Mouse (Mus musculus) ovary, postnatal 10 days (tissue): ENCODE measurements around the gene Gm20388.
A peak's percentile ranks its signal among the peaks of the same experiment; 100 is the strongest.
"Not testable (repeated sequence)": the region's sequence is repeated elsewhere in the genome, so short reads cannot be mapped to it uniquely, and the experiment has no call there.

Experiments used
- DNase-seq: peaks from one replicate; pipeline ENCODE4 v3.0.0; 2022; ENCODE audit warnings: low spot score

The Gm20388 gene

DNA sequence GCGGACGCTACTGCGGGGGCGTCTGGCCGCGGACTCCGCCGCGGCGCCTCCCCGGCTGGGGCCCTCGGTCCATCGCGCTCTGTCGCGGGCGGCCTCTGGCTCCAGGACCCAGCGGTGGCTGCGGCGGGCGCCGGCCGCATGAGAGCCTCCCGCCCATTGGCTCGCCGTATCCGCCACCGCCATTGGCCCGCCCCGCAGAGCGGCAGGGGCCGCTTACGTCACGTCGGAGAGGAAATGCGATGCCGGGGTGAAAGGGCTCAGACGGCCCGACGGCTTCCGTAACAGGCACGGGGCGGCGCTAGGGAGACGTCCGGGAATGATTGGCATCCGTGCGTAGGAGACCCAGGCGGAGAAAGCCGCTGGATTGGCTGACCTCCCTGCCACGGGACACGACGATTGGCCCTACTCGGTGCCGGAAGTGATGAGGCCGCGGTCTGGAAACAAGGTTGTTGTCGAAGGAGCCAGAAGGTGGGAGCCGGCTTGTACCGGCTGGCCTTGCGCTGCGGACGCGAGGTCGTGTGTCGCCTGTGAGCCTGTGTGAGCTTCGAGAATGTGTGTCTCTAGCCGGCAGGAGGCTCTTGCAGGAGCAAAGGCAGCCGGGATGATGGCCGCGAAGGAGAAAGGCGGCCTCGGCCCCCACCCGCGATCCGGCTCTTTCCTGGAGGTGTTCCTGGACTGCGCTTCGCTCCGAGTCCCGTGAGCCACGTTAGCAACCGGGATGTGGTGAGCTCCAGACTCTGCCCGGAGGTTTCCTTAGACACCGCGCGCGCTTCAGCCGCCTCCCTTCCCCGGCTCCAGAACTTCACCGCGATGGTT lies 3131.7 kb downstream of the Gm20388 start, which contains the start of gene Ankrd11:
TSS of gene Ankrd11 (minus strand) at position 120 of the 816 bp plus-strand sequence.
- peak; percentile 98 for DNase-seq

DNA sequence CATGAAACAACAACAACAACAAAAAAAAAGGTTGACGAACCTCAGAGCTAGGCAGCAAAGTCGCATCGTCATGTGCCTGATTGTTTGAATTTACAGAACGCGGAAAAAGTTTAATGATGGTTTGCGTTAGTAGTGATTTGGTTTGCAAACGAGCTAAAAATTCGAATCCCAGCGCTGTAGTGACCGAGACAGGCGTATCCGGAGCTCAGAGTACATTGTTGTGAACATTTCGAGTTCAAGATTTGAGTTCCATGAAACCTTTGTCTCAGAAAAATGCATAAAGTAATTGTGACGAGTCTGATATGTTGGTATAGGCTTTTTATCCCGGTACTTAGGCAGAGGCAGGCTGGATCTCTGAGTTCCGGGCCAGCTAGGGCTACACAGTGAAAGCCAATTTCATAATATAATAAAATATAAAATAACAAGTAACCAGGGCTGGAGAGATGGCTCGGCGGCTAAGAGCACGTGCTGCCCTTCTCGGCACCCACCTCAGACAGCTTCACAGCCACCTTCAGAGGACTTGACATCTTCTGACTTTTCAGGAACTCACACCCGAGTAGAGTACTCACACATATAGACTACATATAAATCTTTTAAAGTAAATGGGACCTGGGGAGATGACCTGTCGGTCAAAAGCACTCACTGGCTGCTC lies 3132.5 kb downstream of the Gm20388 start:
- DNase-seq, result no peak

- no peak for DNase-seq
These were observed 3133.3 kb downstream of the Gm20388 start for GRCm38 (mm10) chr8:123043941-123044340.

DNA sequence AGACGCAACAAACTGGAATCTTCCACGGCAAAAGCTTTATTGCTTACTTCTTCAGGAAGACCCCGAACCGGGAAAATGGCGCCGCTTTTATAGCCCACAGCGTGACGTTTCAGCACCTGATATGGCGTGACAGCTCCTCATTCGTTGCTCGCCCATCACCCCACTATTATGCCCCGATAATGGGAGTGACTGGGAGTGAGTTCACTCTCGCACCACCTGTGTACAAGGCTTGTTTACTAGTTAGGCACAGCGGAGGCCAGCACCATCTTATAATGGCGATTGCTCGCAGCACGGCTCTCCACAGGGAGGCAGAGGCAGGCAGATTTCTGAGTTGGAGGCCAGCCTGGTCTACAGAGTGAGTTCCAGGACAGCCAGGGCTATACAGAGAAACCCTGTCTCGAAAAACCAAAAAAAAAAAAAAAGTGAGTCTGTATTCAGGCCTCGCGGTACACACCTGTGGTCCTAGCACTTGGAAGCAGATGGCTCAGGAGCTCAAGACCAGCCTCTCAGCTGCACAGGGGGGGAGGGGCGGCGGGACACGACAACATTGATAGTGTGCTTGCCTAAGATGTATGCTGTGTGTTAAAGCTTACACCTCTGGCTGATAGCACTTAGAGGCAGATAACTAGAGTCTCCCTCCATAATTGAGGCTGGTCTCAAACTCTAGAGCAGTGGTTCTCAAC lies 3134.2 kb downstream of the Gm20388 start:
- DNase-seq, result not testable (repeated sequence)

DNA sequence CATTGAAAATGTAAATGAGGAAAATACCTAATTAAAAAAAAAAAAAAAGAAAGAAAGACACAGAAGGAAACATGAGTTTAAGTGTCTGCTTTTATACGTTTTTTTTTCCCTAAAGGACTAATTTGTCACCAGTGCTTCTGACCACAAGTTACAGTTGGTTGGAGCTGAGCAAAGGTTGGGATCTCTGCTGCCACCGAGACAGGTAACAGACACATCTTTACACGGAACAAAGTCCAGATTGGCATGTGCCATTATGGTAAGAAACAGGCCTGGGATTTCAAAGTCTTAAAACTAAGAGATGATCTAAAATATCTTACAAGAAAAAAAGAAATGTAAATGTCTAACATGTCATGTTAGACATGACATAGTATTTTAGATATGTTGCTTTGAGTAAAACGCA lies 3136.1 kb downstream of the Gm20388 start:
- no peak for DNase-seq

DNA sequence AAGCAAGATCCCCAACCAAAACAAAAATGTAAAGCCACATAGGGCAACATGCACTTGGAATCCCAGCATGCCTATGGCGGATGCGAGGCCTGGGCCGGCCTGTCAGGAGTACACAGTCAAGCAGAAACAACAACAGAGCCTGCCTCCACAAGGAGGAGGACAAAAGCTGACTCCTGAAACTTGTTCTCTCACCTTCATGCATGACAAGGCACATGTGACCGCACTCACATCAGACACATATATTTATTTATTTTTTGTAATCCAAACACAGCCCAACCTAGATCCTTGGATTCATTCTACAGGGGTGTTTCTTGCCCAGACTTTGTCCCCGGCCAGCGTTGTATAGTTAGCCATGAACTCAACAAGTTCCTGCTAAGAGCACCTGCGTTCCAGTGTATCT lies 3137.2 kb downstream of the Gm20388 start:
- no peak for DNase-seq

DNA sequence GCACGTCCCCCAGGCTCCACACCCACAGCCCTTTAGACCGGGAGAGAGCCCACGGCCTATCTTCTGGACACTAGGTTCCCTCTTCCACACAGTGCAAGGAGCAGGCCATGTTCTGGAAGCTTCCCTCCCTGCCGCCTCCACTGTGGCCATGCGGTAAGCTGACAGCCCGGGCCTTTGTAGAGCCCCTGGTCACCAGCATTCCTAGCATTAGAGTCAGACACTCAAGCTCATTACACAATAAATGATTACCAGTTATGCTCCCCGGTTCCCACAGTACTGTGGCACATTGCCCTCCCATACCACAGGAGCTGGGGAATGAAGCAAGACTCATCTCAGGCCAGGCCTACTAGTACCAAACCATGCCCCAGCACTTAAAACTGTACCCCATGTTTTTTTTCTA lies 3137.8 kb downstream of the Gm20388 start:
- no peak for DNase-seq

DNA sequence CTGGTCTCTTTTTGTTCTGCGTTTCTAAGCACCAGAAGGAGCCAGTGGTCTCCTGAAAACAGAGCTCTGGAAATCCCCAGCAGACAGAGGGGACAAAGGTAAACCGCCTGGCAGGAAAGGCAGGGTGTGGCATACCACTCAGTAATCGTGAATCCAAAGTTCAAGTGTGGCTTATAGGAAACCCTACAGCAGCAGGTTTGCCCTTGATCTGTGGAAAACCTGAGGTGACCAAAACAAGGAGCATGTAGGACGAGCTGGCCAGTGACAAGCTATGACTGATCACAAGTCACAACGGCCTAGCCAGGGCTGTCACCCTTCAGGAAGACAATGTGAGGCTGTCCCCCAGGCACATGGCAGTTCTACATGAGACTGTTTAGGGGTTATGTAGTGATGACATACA lies 3140.8 kb downstream of the Gm20388 start:
- no peak for DNase-seq

DNA sequence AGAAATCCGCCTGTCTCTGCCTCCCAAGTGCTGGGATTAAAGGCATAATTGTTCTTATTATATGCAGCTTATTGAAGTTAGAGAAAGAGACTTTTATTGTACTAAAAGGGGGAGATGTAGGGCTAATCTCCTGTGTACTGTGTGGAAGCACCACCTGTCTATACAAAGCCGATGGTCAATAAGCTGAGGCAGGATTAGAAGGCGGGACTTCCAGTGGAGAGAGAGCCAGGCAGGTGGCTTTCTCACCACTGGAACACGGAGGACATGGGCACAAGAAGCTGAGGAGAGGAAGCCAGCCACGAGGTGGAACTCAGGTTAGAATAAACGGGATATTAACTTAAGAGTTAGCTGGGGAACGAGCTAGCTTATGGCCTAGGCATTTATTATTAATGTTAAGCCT lies 3152.1 kb downstream of the Gm20388 start, which contains the start of gene Spg7:
TSS of gene Spg7 (plus strand) at position 222 of the 400 bp plus-strand sequence.
- no peak for DNase-seq

- no peak for DNase-seq
These were observed 3153.4 kb downstream of the Gm20388 start for GRCm38 (mm10) chr8:123064072-123064471.

- peak; percentile 10 for DNase-seq
These were observed 3154.2 kb downstream of the Gm20388 start for GRCm38 (mm10) chr8:123064809-123065213.

DNA sequence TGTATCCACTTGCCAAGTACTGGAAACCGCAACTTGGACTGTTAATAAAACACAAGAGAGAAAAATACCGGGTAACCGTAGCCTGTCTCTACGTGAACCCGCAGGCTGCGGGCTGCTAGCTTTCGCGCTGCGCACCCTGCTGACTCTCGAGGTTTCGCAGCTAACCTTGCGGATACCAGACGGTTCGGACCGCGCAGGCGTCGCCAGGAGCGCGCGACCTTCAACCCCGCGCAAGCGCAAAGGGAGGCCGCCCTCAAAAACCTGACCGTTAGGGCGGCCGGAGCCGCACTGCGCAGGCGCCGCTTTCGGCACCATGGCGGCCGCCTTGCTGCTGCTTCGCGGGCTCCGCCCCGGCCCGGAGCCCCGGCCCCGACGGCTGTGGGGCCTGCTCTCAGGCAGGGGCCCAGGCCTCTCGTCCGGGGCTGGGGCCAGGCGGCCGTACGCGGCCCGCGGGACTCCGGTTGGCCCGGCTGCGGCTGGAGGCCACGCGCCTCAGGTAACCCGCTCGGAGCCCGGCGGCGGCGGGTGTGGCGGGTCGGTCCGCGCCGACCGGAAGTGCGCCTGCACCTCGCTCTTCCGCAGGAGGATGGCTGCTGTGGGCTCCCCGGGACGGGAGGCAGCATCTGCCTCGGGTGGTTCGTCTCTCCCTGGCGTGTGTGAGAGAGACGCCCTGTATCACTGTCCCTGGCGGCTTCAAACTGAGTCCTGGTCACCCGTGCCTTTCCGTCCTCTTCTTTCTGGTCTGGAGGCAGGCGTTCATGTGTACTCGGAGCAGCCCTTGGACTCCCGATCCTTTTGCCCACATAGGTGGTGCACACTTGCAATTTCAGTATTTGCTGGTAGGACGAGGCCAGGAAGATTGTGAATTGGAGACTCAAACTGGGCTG lies 3154.8 kb downstream of the Gm20388 start:
- DNase-seq, result peak; percentile 82

DNA sequence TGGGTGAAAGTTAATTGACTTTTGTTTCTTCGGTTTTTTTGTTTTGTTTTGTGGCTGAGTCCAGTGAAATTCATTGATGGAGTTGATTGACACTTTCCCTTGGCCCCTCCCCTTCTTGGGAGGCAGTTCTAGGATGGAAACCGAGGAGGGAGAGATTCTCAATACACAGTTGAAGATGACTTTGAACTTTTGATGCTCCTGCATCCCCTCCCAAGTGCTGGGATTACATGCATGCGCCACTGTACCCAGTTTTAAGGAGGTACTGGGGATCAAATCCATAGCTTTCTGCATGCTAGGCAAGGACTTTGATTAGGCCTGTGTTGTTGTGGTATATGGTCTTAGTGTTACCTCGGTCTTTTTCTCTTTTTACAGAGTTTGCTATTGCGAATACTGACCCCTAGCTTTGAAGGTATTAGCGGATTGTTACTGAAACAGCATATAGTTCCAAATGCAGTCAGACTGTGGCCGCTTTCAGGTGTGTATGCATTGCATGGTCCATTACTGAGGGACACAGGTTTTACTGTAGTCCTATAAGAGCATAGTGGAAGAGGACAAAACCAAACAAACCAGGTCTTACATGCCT lies 3155.6 kb downstream of the Gm20388 start:
- DNase-seq, result no peak

- no peak for DNase-seq
These were observed 3160.5 kb downstream of the Gm20388 start for GRCm38 (mm10) chr8:123071176-123071575.

- DNase-seq, result no peak
These were observed 3166.6 kb downstream of the Gm20388 start for GRCm38 (mm10) chr8:123077213-123077612.

DNA sequence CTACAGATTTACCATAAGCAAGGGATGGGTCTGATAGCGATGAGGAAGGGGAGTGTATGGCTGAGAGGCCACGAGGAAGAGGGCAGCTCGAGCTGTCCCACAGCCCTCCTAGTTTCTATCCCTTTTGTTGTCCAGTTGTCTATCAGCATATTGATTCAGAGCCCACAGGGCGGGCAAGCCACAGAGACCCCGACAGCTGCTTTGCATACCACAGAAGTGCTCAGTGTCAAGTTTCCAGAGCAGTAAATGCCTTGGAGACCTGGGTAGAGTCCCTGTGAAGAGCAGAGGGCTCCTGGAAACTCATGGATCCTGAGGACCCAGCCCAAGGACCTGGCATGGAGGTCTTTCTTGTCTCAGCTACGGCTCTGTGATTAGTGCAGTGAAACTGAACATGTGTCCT lies 3172.4 kb downstream of the Gm20388 start:
- no peak for DNase-seq

- DNase-seq, result no peak
These were observed 3173.0 kb downstream of the Gm20388 start for GRCm38 (mm10) chr8:123083610-123084009.

DNA sequence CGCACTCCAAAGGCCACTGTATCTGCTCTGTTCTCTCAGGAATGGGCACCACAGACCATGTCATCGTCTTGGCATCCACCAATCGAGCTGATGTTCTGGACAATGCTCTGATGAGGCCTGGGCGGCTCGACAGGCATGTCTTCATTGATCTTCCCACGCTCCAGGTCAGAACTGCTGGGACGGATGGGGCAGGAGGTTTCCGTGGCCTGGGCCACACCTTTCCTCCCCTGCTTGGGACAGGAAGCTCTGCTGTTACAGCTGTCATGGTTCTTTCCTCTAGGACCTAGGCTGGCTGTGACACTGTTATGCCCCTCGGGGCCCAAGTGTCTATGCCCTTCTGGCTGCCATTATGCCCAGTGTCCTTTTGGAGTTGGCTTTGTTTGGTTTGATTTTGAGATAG lies 3176.6 kb downstream of the Gm20388 start:
- no peak for DNase-seq

DNA sequence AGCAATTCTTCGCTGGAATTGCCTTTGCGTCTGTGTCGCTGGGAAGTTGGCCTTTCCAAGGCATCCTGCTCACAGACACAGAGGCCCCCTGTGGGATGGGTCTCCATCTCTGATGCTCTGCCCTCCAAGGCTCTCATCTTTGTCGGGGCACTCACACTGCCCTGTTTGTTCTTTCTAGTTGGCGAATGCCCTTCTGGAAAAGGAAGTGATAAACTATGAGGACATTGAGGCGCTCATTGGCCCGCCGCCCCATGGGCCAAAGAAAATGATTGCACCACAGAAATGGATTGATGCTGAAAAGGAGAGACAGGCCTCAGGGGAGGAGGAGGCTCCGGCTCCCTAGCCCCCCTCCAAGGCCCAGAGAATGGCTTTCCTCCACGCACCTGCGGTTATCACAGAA lies 3186.6 kb downstream of the Gm20388 start:
- no peak for DNase-seq

- no peak for DNase-seq
These were observed 3187.3 kb downstream of the Gm20388 start for GRCm38 (mm10) chr8:123097786-123098584.

- no peak for DNase-seq
These were observed 3189.6 kb downstream of the Gm20388 start for GRCm38 (mm10) chr8:123100288-123100687.
